ENCODE assay signal across 8 mouse cellular contexts in the genomic region with DNA sequence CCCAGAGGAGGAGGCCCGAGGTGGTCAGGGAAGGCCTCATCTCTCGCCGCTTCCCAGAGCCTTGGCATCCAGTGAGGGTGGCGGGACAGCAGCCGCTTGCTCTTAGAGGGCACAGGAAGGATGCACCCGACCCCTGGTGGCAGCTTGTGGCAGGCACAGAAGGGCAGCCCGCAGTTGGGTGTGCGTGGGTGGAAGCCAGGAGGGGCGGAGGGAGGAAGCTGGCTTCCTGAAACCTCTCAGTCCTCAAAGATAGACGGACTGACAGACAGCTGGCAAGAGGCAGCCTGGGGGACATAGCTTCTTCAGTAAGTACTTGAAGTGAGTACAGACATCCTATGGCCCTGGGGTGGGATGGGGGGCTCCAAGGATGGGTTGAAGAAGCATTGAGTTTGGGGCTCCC. TPM values are rescaled to one million over a fixed set of nuclear protein-coding genes. Genes with fewer than 3 reads are reported as not detected.
DNase-seq lines count a peak whose midpoint lies in the region; ATAC-seq and TF ChIP-seq lines count a peak whose summit lies in the region.

Gene Ptpn7, plus strand, starts transcription at position 228 of the 400 bp plus-strand sequence.

- DNase-seq in midbrain, embryonic 10.5 days (ENCODE audit: low spot score) = no peak
- no peak for DNase-seq in midbrain, embryonic 11.5 days (ENCODE audit: low spot score, missing footprints)
- DNase-seq in R1 (ENCODE audit: low read depth, low spot score) (peak; percentile 61), liver (peak; percentile 84)
- peak; percentile 66 to 83 for DNase-seq in cerebellum, postnatal 14 days
- peak; percentile 72 for DNase-seq in heart, postnatal 0 days (ENCODE audit: low spot score)
- peak; percentile 91 to 93 for DNase-seq in natural killer cell, adult 2 months (ENCODE audit: low spot score in 2 of 2)
- peak; percentile 97 for DNase-seq in thymus, postnatal 36 days

- whole genome bisulfite sequencing in midbrain, embryonic 10.5 days = 44% methylated on average over 10 of the region's 10 CpGs
- 43% methylated on average over 10 of the region's 10 CpGs for WGBS in midbrain, embryonic 11.5 days
- 7% methylated on average over 10 of the region's 10 CpGs for WGBS in heart, postnatal 0 days

- peak; percentile 85 for TF ChIP-seq CTCF in heart, postnatal 0 days (IDR thresholded peaks at IDR 0.05; ENCODE audit: low read depth)

- H3K27me3 ChIP-seq in midbrain, embryonic 10.5 days (ENCODE audit: low read depth, poor library complexity, severe bottlenecking) = peaks cover 36% of the 10 kb centered on the region
- H3K27me3 ChIP-seq in midbrain, embryonic 11.5 days (ENCODE audit: control insufficient read depth, insufficient read depth, low read length) = no peaks in the 10 kb centered on the region; the same call in 1 of the 2 replicates
- peaks cover 25% of the 10 kb centered on the region for H3K27me3 ChIP-seq in heart, postnatal 0 days (ENCODE audit: control insufficient read depth, insufficient read depth, low read length)

- no peak for ATAC-seq in midbrain, embryonic 11.5 days (ENCODE audit: low FRiP score)
- peak; percentile 75 for ATAC-seq in heart, postnatal 0 days (ENCODE audit: insufficient read depth, low read depth)

- no peaks in the 10 kb centered on the region for H3K9me3 ChIP-seq in midbrain, embryonic 10.5 days (replicated peaks)
- no peaks in the 10 kb centered on the region for H3K9me3 ChIP-seq in midbrain, embryonic 11.5 days (ENCODE audit: control insufficient read depth, low read length)
- H3K9me3 ChIP-seq in heart, postnatal 0 days (replicated peaks; ENCODE audit: control insufficient read depth, low read length) = no peaks in the 10 kb centered on the region

- H3K9ac ChIP-seq in midbrain, embryonic 11.5 days (ENCODE audit: low read length) = no peak within 1 kb of the TSS
- H3K9ac ChIP-seq in heart, postnatal 0 days (replicated peaks; ENCODE audit: low read depth, low read length) = no peak within 1 kb of the TSS

- H3K4me3 ChIP-seq in midbrain, embryonic 10.5 days = no peak within 1 kb of the TSS
- no peak within 1 kb of the TSS for H3K4me3 ChIP-seq in midbrain, embryonic 11.5 days (ENCODE audit: low read depth, low read length)
- H3K4me3 ChIP-seq in heart, postnatal 0 days (ENCODE audit: low read depth, low read length) = peak within 1 kb of the TSS; percentile 9; the same call in 1 of the 2 replicates

- peak within 1 kb of the TSS; percentile 6; the same call in 1 of the 2 replicates for H3K27ac ChIP-seq in midbrain, embryonic 10.5 days (replicated peaks)
- H3K27ac ChIP-seq in midbrain, embryonic 11.5 days (ENCODE audit: low read depth, low read length) = no peak within 1 kb of the TSS
- H3K27ac ChIP-seq in heart, postnatal 0 days (ENCODE audit: low read depth) = peak within 1 kb of the TSS; percentile 8; the same call in 1 of the 2 replicates

- no peak for TF ChIP-seq EP300 in heart, postnatal 0 days (IDR thresholded peaks at IDR 0.05; ENCODE audit: low read depth)

- H3K4me2 ChIP-seq in midbrain, embryonic 11.5 days = no peak within 1 kb of the TSS
- peak within 1 kb of the TSS; percentile 23; the same call in 1 of the 2 replicates for H3K4me2 ChIP-seq in heart, postnatal 0 days (ENCODE audit: low read depth, low read length)

- no peaks in the 10 kb centered on the region for H3K36me3 ChIP-seq in midbrain, embryonic 10.5 days
- H3K36me3 ChIP-seq in midbrain, embryonic 11.5 days (ENCODE audit: control insufficient read depth, insufficient read depth, low read length) = no peaks in the 10 kb centered on the region
- H3K36me3 ChIP-seq in heart, postnatal 0 days (replicated peaks; ENCODE audit: control insufficient read depth, insufficient read depth, low read length) = no peaks in the 10 kb centered on the region

- H3K4me1 ChIP-seq in midbrain, embryonic 10.5 days = peaks cover 32% of the 10 kb centered on the region
- H3K4me1 ChIP-seq in midbrain, embryonic 11.5 days (ENCODE audit: control insufficient read depth, insufficient read depth, low read length) = no peaks in the 10 kb centered on the region
- H3K4me1 ChIP-seq in heart, postnatal 0 days (ENCODE audit: control insufficient read depth, insufficient read depth) = peaks cover 16% of the 10 kb centered on the region; the same call in 1 of the 2 replicates

RNA-seq across cellular contexts. Expression of gene Ptpn7, which starts in this region (rescaled TPM):
- polyA plus RNA-seq in midbrain, embryonic 10.5 days (2016; fragmentation: Nextera tagmentation; extraction: Ambion mirVana) = 1.3 and 2.4 TPM in 2 replicates
- 1.4 and 1.6 TPM in 2 replicates for polyA plus RNA-seq in midbrain, embryonic 11.5 days (2014; fragmentation: Nextera tagmentation; extraction: Ambion mirVana)
- total RNA-seq in heart, postnatal 0 days (2014; rRNA removed; ENCODE audit: low replicate concordance) = 2.1 and 3.9 TPM in 2 replicates
- 0.22 and 0.30 TPM in 2 replicates for polyA plus RNA-seq in heart, postnatal 0 days (2015; fragmentation: Nextera tagmentation; extraction: Ambion mirVana)

Comparison
In these comparisons a context has a peak if more than half of its experiments do, and no peak if none do; other contexts are left out.
1. DNase-seq: peak in R1 (single experiment), cerebellum, postnatal 14 days (2 of 2), heart, postnatal 0 days (single experiment), liver (single experiment), natural killer cell, adult 2 months (2 of 2) and thymus, postnatal 36 days (2 of 2); none in midbrain, embryonic 10.5 days (single experiment) and midbrain, embryonic 11.5 days (single experiment).